Mouse (Mus musculus) stomach, postnatal 0 days (tissue): Measurements from ENCODE around the gene Mapt.

Source experiments
- CTCF ChIP-seq: IDR thresholded peaks from 2 replicates; pipeline ENCODE4 v1.5.1; 2016; ENCODE audit warnings: antibody characterized with exemption, low read depth, mild to moderate bottlenecking, moderate library complexity
- EP300 ChIP-seq: optimal IDR thresholded peaks from 2 replicates; pipeline ENCODE3; 2016; ENCODE audit warnings: antibody characterized with exemption

DNA sequence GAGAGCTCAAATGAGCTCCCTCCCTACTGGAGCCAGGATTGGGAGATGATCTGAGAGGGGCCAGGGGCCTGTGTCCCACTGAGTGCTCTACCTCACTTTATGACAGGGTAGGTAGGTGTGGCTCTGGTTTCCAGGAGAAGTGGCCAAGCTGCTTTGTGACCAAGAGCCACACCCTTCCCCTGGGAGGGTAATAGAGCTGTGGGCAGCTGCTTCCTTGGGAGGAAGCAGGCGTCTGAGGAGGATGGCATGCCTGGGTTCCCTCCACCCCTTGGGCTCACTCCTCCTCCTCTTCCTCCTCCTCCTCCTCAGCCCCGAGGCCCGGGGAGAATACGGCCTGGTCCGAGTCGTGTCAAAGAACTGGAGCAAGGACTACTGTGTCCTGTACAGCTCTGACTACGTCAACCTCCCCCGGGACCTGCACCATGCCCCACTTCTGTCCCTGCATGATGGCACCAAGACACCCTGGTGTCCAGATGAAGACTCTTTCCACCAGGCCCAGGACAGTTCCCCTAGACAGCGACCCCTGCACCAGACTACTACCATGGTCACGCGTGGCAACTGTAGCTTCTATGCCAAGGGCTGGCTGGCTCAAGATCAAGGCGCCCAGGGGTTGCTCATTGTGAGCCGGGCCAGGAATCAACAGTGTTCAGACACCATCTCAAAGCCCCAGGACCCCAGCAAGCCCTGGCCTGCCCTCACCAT, 44.9 kb upstream of the Mapt start, which contains the start of gene Sppl2c:
- TF ChIP-seq EP300 = no peak
- no peak for TF ChIP-seq CTCF
